Mouse (Mus musculus) hindbrain, embryonic 11.5 days (tissue): ENCODE measurements around the gene Creb3l1. TPM values are rescaled to one million over a fixed set of nuclear protein-coding genes. Genes with fewer than 3 reads are reported as not detected.

Source experiments
- ATAC-seq: fragments of 200-750 bp; cut with Nextera tagmentation; 2 replicates; pipeline ENCODE4 v1.8.0; 2017; ENCODE audit warnings: mild to moderate bottlenecking, moderate TSS enrichment, moderate library complexity; ENCODE audit not compliant: low FRiP score
- DNase-seq: peaks from one replicate; pipeline ENCODE4 v3.0.0-alpha.2; 2015; ENCODE audit warnings: low spot score
- H3K27ac ChIP-seq: fragments of 300-500 bp; sonication (generic); 2 replicates; pipeline ENCODE4 v1.5.1; 2014; ENCODE audit warnings: mild to moderate bottlenecking, low read depth, low read length
- H3K27me3 ChIP-seq: fragments of 300-500 bp; sonication (generic); 2 replicates; pipeline ENCODE4 v1.6.1; 2014; ENCODE audit warnings: mild to moderate bottlenecking, low read length, moderate library complexity, mixed read lengths; ENCODE audit not compliant: control insufficient read depth, insufficient read depth
- H3K36me3 ChIP-seq: fragments of 300-500 bp; sonication (generic); 2 replicates; pipeline ENCODE4 v1.6.1; 2014; ENCODE audit warnings: mild to moderate bottlenecking, low read length, moderate library complexity, mixed read lengths; ENCODE audit not compliant: control insufficient read depth, insufficient read depth
- H3K4me1 ChIP-seq: fragments of 300-500 bp; sonication (generic); replicated peaks from 2 replicates; pipeline ENCODE4 v1.6.1; 2014; ENCODE audit warnings: low read length, mixed read lengths; ENCODE audit not compliant: control insufficient read depth, insufficient read depth
- H3K4me2 ChIP-seq: fragments of 300-500 bp; sonication (generic); replicated peaks from 2 replicates; pipeline ENCODE4 v1.6.1; 2014; ENCODE audit warnings: mild to moderate bottlenecking, low read depth, low read length
- H3K4me3 ChIP-seq: fragments of 300-500 bp; sonication (generic); 2 replicates; pipeline ENCODE4 v1.5.1; 2014; ENCODE audit warnings: low read depth, low read length
- H3K9ac ChIP-seq: fragments of 300-500 bp; sonication (generic); 2 replicates; pipeline ENCODE4 v1.6.1; 2014; ENCODE audit warnings: low read depth, low read length
- H3K9me3 ChIP-seq: fragments of 300-500 bp; sonication (generic); 2 replicates; pipeline ENCODE4 v1.6.1; 2016; ENCODE audit warnings: low read length; ENCODE audit not compliant: control insufficient read depth
- WGBS: fragments of 180-500 bp; shearing (Covaris S2); extraction: QIAGEN DNeasy Blood & Tissue Kit; methylation state at CpG from one replicate; pipeline ENCODE4 v1.1.7; 2014; 5-methylcytosine and 5-hydroxymethylcytosine counted together
- polyA plus RNA-seq: library from polyadenylated mRNA; unstranded; fragments of >200 nt; fragmentation: Nextera tagmentation; extraction: Ambion mirVana; gene quantifications from 2 replicates; pipeline ENCODE4 v1.2.1, GENCODE M21; 2014

Gene Creb3l1
- polyA plus RNA-seq, 1 experiment from 2014 or later, result 2.2 TPM

DNA sequence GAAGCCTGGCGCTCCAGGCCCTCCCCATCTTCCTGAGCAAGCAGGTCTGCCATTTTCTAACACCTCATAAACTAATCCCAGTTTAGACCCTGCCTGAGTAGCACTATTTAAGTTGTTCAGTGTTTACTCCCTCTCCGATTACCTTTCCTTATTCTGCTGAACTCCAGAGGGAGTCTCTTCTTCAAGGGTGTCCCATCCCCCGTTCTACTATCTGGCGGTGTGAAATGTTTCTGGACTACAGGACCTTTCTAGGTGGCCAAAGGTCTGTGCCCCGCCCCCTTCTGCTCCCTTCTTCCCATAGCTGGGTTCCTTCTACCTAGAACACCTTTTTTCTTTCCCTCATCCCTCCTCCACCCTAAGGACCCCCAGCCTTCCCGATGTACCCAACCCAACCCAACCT, 36.0 kb upstream of the Creb3l1 start:
- H3K9me3 ChIP-seq, result no peaks in the 10 kb centered on the region
- H3K36me3 ChIP-seq, result no peaks in the 10 kb centered on the region
- H3K27me3 ChIP-seq, result peaks cover 31% of the 10 kb centered on the region
- H3K27ac ChIP-seq, result no peak overlapping the region
- peaks cover 3% of the 10 kb centered on the region; the same call in 1 of the 2 replicates for H3K4me1 ChIP-seq
- no peak for DNase-seq
- H3K4me3 ChIP-seq, result peak overlapping the region; percentile 60
- WGBS, result 9% methylated on average over 6 of the region's 6 CpGs
- H3K4me2 ChIP-seq, result peak overlapping the region; percentile 98
- peak overlapping the region; percentile 57; the same call in 1 of the 2 replicates for H3K9ac ChIP-seq
- no peak for ATAC-seq

- under 1% methylated on average over 62 of the region's 63 CpGs for WGBS
- Histone ChIP-seq H3K4me1 (peaks cover 3% of the 10 kb centered on the region; the same call in 1 of the 2 replicates), H3K4me2 (peak overlapping the region; percentile 98), H3K27ac (peak overlapping the region; percentile 24; the same call in 1 of the 2 replicates), H3K9ac (peak overlapping the region; percentile 57), H3K9me3 (no peaks in the 10 kb centered on the region), H3K27me3 (peaks cover 33% of the 10 kb centered on the region), H3K4me3 (peak overlapping the region; percentile 60), H3K36me3 (no peaks in the 10 kb centered on the region)
- ATAC-seq (peak; percentile 82), DNase-seq (peak; percentile 75)
Measured at GRCm38 (mm10) chr2:92059481-92060220, 35.3 kb upstream of the Creb3l1 start.

GRCm38 (mm10) chr2:92058936-92059335, 34.6 kb upstream of the Creb3l1 start:
- H3K9ac ChIP-seq, result peak overlapping the region; percentile 57
- peak overlapping the region; percentile 60 for H3K4me3 ChIP-seq
- H3K4me2 ChIP-seq, result peak overlapping the region; percentile 98
- ATAC-seq (no peak; the same call in 1 of the 2 replicates), DNase-seq (no peak)
- WGBS, result 4% methylated on average over 11 of the region's 11 CpGs
- no peak overlapping the region for H3K27ac ChIP-seq
- no peaks in the 10 kb centered on the region for H3K36me3 ChIP-seq
- H3K4me1 ChIP-seq, result peaks cover 3% of the 10 kb centered on the region; the same call in 1 of the 2 replicates
- H3K27me3 ChIP-seq, result peaks cover 40% of the 10 kb centered on the region
- H3K9me3 ChIP-seq, result no peaks in the 10 kb centered on the region

DNA sequence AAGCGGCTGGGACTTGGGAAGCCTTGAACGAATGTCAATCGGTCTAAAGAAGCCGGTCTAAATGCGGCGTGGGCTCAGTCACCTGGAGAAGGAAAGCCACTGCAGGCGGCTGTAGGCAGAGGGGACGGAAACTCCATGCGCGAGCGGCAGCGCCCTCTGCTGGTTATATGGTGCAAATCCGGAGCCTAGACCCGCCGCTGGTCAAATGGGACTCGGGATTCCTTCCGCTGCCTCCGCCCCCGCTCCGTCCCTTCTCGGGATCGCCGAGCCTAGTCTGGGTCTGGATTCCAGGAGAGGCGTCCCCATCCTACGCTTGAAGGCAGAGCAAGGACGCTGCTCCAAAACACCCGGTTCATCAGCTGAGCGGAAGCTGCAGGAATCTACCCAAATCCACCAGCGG, 34.2 kb upstream of the Creb3l1 start:
- peak; percentile 96 for DNase-seq
- H3K4me2 ChIP-seq, result peak overlapping the region; percentile 98
- H3K4me1 ChIP-seq, result peaks cover 3% of the 10 kb centered on the region; the same call in 1 of the 2 replicates
- no peaks in the 10 kb centered on the region for H3K9me3 ChIP-seq
- under 1% methylated on average over 29 of the region's 29 CpGs for WGBS
- peak overlapping the region; percentile 47 for H3K9ac ChIP-seq
- peak; percentile 52; the same call in 1 of the 2 replicates for ATAC-seq
- peaks cover 40% of the 10 kb centered on the region for H3K27me3 ChIP-seq
- no peak overlapping the region for H3K27ac ChIP-seq
- no peaks in the 10 kb centered on the region for H3K36me3 ChIP-seq
- peak overlapping the region; percentile 60 for H3K4me3 ChIP-seq

- 73% methylated on average over 13 of the region's 13 CpGs for WGBS
- H3K27ac ChIP-seq, result no peak overlapping the region
- peaks cover 44% of the 10 kb centered on the region for H3K27me3 ChIP-seq
Measured at GRCm38 (mm10) chr2:92056760-92057159, 32.5 kb upstream of the Creb3l1 start.

GRCm38 (mm10) chr2:92055831-92056236, 31.5 kb upstream of the Creb3l1 start:
- Histone ChIP-seq H3K27me3 (peaks cover 39% of the 10 kb centered on the region), H3K4me1 (peaks cover 3% of the 10 kb centered on the region; the same call in 1 of the 2 replicates), H3K9ac (peak overlapping the region; percentile 2), H3K9me3 (no peaks in the 10 kb centered on the region), H3K4me2 (peak overlapping the region; percentile 31), H3K4me3 (peak overlapping the region; percentile 4), H3K36me3 (no peaks in the 10 kb centered on the region), H3K27ac (no peak overlapping the region)
- 3% methylated on average over 14 of the region's 14 CpGs for WGBS
- peak; percentile 76 for DNase-seq
- ATAC-seq, result peak; percentile 31; the same call in 1 of the 2 replicates

More at GRCm38 (mm10) chr2:92056760-92057159, 32.5 kb upstream of the Creb3l1 start:
- ATAC-seq (no peak), DNase-seq (no peak)
- Histone ChIP-seq H3K9ac (no peak overlapping the region), H3K4me2 (no peak overlapping the region), H3K4me1 (peaks cover 3% of the 10 kb centered on the region; the same call in 1 of the 2 replicates), H3K4me3 (no peak overlapping the region), H3K36me3 (no peaks in the 10 kb centered on the region), H3K9me3 (no peaks in the 10 kb centered on the region)

DNA sequence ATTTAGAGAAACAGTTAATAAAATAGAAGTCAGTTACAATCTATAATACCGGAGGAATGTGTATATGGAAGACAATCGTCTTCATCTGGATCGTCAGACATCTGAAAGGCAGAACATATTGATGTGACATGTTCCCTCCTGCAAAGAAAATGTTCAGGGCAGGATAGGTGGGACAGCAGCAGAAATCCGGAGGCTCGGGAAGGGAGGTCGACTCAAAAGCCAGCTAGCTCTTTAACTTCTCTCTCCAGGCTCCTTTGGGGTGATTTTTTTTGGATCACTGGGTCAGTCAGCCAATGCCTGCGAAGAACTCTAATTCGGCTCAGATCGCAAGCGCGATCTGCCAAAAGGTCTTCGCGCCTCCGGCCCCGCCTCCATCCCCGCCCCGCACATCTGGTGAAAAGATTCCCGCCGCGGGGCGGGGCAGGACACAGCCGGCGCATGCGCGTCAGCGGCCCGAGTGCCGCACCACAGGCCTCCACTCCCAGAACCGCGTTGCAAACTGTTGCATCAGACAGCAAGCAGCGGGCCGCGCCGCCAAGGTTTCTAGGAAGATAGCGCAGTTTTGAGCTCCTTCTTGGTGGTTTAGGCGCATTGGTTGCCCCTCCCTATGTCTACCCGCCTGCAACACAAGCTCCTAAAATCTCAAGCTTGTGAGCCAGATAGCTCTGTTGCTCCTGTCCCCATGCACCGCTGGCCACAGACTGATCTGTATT, 31.0 kb upstream of the Creb3l1 start:
- peaks cover 33% of the 10 kb centered on the region for H3K27me3 ChIP-seq
- H3K36me3 ChIP-seq, result no peaks in the 10 kb centered on the region
- peak overlapping the region; percentile 4 for H3K4me3 ChIP-seq
- H3K27ac ChIP-seq, result no peak overlapping the region
- 3% methylated on average over 38 of the region's 38 CpGs for WGBS
- H3K4me1 ChIP-seq, result peaks cover 3% of the 10 kb centered on the region; the same call in 1 of the 2 replicates
- peak overlapping the region; percentile 31 for H3K4me2 ChIP-seq
- H3K9ac ChIP-seq, result peak overlapping the region; percentile 2; the same call in 1 of the 2 replicates
- DNase-seq, result peak; percentile 93
- H3K9me3 ChIP-seq, result no peaks in the 10 kb centered on the region
- peak; percentile 57 for ATAC-seq

DNA sequence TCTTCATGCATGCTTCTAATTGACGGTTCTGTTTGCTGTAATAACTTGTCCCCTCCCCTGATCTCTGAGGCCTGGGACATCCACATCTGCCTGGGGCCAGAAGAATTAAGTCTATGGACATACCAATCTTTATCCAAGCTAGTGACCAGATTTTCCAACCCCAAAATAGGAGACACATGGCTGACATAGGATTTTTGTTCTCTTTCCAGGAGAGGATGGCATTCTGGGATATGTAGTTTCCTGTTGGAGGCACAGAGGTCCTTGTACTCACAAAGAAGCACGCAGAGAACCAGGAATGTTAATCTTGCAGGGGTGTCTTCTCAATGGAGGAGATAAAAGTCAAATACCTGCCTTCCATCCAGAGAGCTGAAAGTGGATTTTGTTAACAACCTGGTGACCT, 28.5 kb upstream of the Creb3l1 start:
- H3K4me1 ChIP-seq, result no peaks in the 10 kb centered on the region
- no peaks in the 10 kb centered on the region for H3K36me3 ChIP-seq
- H3K27me3 ChIP-seq, result peaks cover 22% of the 10 kb centered on the region
- DNase-seq (no peak), ATAC-seq (no peak)
- no peak overlapping the region for H3K9ac ChIP-seq
- 51% methylated on average over 2 of the region's 2 CpGs for WGBS
- H3K4me2 ChIP-seq, result no peak overlapping the region
- no peaks in the 10 kb centered on the region for H3K9me3 ChIP-seq
- no peak overlapping the region for H3K4me3 ChIP-seq
- H3K27ac ChIP-seq, result no peak overlapping the region
